Mouse (Mus musculus) right cerebral cortex, postnatal 25 days (tissue): ENCODE measurements around the gene Gpsm1.

Experiments
- DNase-seq: peaks from one replicate; pipeline ENCODE4 v3.0.0; 2022

Gpsm1 gene

DNA sequence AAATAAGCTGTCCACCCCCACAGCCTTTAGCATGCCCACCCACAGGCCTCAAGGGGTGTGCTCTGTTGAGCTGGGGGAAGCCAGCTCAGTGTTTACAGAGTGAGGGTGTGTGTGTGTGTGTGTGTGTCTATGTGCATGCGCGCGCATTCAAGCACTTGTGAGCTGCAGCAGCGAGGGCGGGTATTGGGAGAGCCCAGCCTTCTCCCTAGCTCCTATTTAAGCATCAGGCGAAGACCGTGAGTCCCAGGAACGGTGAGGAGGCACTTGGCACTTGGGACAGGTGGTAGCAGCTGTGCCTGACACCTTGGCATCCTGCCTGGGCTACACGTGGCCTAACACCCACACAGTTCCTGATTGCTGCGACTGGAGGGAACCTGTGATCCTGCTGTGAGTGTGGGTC, 26.7 kb downstream of the Gpsm1 start:
- peak; percentile 73 for DNase-seq

DNA sequence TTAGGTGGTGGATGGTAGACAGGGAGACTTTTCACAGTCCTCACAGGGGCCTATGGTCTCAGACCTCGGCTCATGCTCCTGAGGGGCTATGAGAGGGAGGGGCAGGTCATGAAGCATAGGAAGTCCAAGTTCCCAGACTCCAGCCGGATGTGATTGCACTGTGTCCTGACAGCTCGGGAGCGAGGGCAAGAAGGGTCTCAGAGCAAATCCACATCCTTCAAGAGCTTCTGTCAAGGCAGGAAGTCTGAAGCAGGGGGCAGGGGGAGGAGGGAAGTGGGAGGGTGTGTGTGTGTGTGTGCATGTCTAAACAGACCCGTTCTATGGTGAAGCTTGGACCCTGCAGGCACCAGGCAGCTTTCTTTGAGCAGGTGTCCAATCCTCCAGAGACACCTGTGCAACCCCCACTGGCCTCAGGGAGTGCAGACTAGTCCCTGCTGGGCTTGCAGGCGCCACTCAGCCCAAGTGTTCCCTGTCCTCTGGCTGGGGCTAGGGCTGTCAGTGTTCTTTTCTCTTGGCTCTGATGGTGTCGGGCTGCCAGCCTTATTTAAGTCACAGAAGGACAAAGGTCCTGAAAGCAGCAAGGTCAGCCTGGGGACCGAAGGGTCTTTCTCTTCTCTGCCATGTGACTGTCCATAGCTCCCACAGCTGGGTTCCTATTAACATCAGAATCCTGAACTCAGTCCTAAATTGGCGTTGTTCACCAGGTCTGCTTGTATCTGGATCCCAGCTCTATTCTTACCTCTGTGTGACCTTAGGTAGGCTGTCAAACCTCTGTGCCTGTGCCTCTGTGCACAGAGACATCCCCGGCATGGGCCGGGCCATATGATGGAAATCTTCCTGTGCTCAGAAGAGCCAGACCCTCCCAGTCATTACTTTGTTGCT, 27.5 kb downstream of the Gpsm1 start:
- DNase-seq = no peak

DNA sequence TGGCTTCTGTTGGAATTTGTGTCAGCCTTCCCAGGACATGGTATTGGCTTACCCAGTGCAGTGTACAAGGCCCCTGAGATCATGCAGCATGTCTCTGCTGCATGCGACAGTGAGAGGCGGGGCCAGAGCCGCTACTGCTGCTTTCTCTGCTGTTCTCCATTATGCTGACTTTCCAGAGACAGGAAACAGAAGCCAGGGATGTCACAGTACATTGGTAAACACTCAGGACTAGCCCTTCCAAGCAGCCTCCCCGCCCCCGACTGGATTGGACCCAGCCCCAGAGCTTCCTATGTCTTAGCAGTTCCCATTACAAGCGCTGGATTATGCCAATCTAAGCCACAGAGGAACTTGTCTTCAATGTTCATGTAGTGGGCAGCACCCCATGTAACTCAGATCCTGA, 32.9 kb downstream of the Gpsm1 start:
- no peak for DNase-seq

DNA sequence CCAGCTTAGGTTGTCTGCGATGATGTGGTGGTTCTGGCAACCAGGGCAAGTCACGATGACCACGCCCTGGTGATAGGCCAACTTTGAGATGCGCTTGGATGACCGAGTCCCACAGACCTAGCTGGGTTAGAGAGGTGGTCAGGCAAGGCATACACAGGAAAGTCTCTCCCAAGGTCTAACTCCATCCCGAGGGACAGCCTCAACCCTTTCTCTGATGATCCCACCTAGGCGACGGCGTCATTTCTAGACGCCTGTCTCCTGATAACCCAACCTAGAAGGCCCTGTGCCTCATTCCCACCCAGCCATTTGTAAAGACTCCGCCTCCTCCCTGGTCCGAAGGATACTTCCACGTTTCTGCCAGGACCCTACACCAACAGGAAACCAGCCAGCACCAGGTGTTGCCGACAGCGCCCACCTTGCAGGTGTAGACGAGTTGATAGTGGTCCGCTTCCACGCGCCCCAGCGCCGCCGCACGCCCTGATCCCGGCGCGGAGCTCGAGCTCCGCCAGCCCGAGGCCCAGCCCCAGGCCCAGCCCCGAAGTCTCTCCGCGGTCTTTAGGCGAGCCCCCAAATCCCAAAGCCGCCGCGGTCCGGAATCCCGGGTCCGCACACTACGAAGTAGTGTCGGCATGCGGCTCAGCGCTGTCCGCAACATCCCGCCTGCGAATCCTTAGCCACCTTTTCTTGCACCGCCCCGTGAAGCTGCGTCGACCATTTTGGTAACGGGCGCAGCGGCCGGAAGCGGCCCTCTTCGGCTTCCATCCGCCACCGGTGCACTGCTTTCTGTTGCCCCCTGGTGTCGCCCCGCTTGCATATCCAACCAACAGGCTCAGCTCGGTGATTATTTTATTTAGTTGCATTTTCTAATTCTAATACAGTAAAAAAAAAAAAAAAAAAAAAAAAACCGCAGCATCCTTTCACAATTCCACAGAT, 36.3 kb downstream of the Gpsm1 start, which contains the start of gene Dnlz:
Gene Dnlz (minus strand): TSS at position 753 of the 933 bp plus-strand sequence.
- peak; percentile 93 for DNase-seq

DNA sequence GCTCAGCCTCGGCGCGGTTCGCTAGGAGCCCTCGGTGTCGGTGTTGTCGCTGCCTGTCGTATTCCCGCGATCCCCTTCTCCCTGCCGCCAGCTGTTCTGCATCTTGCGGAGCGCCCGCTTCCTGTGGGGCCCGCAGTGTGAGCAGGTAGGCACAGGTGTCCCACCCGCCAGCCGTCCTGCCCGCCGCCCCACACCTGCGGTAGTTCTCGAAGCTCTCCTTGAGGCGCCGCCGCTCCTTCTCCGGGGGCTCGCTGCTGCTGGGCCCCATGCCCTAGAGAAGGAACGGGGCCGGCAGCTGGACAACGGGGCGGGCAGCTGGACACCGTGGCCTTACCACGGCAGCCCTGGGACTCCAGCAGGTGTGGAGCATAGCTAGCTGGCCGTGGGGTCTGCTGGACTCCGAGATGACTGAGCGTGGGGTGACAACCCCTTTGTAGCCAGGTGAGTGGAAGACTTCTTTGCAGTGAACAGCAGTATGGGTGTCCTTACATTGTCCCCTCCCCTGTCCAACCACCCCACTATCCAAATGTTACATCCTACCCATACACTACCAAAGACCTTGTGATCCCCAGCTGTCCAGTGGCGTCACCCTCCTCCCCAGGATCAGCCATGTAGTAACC, 37.1 kb downstream of the Gpsm1 start:
- DNase-seq = no peak

DNA sequence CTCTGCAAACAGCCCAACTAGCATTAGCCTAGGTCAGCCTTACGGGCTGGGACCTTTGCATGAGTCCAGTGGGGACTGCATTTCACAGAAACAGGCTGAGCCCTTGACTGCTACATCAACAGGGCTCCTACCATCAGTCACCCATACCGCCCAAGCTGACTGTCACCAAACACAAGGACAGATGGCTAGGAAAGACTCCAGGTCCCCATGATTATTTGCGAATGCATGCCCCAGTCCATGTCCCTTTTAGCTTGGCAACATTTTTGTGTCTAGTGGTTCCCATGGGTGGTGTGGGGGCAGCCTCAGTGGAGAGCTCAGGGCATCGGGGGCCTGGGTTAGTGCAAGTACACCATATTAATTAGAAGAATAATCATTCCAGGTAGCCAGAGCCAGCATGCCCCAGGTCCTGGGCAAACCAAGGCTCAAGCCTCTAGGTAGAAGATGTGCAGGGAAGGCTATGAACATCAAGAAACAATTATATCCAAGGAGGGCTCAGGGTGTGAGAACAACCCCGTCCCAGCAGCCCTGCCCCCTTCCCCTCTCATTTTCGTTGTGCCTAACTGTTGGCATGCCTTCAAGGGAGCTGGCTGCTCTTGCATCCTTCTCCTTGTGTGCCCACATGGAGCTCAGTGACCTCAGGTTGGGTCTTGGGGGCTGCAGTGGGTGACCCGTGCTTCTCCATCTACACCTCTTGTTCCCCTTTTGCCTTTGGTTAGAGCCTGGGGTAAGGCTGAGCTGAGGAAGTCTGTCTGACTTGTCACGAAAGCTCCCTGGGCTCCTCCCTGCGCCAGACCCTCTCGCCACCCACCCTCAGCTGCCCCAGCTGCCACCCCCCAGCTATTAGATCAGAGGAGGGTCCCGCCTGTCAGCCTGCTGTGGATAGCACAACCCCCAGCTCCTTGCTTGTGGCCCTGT, 38.0 kb downstream of the Gpsm1 start:
- no peak for DNase-seq

DNA sequence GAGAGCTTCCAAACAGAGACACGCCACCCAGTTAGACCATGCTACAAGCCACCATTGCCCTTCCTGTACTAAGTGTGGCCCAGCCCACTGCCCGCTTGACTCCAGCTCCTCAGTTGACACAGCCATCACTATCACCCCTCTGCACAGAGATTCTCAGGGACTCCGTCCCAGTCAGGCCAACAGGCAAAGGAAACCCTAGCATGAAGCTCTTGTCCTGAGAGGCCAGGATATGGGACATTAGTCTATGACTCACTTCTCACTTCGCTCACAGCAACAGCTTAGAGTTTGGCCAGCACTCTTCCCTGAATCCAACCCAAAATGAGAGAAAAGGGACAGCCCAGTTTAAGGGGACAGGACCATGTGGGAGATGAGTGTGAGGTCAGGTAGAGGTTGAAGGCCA, 39.1 kb downstream of the Gpsm1 start:
- DNase-seq = no peak

DNA sequence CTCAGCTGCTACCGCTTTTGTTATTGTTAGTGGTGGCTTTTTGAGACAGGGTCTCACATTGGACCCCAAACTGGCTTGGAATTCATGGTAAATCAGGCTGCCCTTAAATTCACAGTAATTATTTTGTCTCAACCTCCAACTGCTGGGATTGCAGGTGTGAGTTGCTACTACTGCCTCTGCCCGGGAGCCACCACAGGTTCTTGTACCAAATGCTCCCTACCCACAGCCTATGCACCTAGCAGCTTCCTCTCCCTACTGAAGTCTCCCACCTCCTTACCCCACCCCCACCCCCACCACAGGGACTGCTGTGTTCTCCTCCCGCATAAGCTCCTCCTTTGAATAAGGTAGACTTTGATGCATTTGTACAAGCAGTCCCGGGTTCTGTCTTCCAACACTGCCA, 40.9 kb downstream of the Gpsm1 start:
- no peak for DNase-seq

DNA sequence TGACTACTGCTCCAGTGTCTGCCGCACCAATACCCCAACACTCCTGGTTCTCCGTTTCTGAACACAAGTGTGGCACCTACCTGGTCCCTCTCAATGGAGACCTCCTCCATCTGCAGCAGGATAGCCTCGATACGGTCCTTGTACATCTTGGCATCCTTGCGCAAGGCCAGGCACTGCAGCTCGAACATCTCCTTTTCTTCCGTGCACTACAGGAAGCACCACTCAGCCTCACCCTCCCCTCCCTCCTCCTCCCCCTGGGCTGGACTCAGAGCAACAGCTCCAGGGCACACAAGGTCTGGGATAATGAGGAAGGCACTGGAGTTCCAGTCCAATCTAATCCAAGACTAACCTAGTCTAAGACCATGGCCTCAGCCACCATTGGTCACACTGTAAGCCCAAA, 41.4 kb downstream of the Gpsm1 start:
- no peak for DNase-seq

DNA sequence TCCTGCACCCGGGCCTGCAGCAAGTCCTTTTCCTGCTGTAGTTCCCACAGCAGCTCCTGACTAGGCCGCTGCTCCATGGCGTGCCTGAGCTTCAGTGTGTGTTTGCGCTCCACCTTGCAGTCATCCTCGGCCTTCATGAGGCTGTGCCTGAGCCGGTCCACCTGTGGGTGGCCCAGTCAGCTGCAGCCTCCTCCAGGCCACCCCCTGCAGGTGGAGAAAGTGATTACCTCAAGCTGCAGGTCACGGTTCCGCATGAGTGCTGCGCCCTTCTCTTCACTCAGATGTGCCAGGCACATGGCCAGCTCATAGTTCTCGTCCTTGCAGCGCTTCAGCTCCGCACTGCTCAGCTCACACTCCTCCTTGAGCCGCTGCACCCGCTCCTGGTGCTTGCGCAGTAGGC, 42.2 kb downstream of the Gpsm1 start:
- DNase-seq = no peak

DNA sequence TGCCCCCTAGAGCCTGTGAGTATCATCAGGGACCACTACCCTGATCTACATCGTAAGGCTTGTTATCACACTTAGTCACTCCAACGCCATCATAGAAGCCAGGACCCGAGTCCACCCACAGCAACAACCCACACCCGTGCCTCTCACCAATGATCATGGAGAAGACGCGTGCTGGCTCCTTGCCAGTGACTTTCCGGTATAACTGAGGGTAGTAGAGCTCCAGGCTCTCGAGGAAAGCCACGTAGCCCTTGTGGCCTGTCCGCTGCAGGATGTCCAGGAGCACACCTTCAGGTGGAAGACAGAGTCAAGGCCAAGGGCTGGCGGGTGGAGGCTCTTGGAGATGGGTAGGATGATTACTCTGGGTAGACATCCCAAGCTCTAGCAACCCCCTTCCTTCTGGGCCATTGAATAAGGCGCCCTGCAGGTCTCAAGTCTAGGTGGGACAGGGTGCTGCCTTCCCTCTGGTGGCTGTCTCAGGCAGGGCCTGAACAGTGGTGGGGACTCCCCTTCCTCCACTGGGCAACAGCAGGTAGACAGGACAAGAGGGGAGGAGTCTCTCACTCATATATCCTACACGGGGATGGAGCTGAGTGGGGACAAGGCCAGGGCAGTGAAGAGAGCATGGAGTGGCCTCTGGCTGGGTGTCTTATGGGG, 43.5 kb downstream of the Gpsm1 start:
- no peak for DNase-seq

DNA sequence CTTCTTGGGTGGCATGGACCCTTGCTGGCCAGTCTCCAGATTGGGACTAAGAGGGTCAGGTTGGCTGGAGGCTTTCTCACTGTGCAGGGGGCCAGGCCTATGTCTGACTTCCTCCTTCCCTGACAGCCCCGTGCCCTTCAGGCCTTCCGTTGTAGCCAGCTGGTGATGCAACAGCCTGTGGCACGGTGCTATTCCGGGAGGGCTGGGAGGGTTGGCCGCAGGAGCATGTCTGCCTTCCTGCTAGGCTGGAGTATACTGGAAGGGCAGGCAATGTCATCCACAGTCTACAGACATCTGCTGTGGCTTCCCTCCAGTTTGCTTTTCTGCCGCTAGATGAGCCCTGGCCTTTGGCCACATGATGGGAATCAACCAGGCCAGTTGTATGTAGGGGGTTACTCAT, 44.7 kb downstream of the Gpsm1 start:
- DNase-seq = no peak

DNA sequence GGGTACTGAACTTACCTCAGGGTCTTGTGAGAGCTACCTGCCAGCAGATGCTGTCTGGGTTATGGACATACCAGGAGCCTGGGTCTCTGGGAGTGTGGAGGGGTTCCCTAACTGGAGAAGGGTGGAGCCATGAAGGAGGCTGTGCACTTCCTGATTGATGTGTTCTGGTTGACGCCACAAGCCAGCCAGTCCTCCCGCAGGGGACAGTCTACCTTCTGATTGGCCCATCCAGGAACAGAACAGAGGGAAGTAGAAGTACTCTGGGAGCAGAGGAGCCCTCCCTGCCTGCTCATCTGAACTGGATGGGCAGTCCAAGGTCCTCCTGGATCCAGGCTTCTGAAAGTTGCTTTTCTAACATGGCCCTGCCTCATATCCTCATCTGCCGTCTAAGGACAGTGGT, 45.5 kb downstream of the Gpsm1 start, which contains the start of gene Card9:
Gene Card9 (minus strand): TSS at position 147 of the 400 bp plus-strand sequence.
- DNase-seq = no peak

DNA sequence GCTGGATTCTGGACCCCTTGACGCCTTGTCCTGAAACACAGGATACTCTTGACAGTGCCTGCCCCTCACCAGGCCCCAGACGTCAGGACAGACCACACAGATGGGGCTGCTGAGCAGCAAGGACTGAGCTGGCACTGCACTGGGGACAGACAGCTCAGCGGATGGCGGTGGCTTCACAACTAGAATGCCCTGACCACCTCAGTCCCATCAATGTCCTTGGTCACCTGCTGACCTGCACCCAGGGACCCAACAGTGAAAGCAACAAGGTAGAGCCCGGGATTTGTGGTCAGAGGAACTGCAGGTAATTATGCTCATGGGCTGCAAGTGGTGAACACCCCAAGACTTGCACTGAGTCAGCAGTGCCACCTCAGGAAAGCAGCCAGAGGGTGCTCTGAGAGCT, 47.7 kb downstream of the Gpsm1 start:
- no peak for DNase-seq

DNA sequence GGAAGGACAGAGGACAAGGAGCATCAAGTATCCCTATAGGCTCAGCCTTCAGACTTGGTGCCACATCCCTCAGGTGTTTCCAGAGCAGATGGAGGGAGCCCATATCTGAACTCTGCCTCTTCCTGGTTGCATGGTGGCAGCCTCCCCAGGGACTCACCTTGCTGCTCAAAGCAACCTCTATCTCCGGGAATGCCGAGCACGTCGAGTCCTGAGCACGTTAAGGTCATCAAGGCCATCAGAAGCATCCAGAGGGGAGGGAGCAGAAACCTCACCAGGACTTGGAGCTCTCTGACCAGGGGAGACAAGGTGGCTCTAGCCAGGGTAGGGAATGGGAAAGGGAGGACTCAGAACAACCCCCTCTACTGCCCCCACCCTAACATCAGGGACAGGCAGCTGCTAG, 48.2 kb downstream of the Gpsm1 start:
- DNase-seq = no peak

DNA sequence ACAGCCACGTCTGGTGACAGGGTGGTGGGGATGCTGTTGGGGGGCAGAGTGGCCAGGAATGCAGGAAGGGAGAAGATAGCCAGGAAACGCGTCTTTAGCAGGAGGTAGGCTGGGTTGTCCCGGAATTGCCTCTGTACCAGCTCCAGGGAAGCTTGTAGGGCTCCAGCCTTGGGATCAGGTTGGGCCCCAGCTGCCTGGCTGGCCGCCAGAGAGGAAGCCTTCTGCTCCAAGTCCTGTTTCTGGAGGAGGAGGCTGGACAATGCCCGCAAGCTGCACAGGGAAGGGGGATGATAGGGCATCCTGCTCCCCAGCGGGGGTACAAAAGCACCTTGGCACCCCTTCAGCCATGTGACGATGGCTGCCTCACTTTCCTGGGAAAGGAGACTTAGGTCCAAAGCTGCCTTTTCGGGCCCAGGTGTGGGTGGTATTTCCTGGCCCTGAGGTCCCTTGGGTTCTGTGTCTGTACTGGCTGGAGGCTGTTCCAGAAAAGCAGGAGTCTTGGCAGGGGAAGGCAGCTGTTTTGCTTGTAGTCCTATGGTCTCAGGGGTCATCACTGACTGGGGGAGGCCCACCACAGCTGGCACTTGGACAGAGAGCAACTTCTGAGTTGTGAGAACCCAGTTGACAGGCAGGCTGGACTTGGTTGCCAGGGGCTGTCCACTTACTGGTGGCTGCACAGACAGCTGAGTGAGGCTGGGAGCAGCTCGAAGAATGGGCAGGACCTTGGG, 49.6 kb downstream of the Gpsm1 start:
- no peak for DNase-seq

DNA sequence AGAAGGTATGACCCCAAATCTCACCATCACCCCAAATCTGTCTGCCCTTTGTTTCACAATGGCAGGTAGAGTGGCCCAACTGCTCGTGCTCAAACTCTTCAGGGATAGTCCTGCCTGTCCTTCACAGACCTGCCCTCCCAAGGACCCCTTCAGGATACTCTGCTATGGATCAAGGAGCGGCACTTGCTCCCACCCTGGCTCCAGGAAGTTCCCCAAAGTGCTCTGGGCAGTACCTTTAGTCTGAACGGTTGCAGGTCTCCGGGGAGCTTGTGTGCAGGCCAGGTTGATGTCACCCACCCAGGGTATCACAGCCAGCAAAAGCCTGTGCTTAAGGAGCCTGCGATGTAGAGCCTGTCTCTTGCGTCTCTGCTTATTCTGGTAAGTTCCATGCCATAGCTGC, 52.6 kb downstream of the Gpsm1 start:
- no peak for DNase-seq

DNA sequence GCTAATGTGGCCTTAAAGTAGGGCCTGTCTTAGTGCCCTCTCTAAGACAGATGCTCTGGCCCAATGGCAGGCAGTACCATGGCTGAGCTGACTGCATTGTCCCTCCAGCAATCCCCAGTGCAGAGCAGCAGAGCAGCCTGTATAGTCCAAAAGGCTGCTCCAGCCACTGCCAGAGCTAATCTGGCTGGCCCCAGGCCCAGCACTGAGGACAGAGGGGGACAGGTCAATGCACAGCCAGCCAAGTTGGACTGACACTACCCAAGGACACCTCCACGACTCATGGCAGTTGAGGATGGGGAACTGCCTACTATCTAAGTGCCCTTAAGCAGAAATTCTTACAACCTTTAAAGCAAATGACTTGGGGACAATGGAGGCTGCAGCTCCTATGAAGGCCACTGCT, 53.3 kb downstream of the Gpsm1 start:
- DNase-seq = no peak

DNA sequence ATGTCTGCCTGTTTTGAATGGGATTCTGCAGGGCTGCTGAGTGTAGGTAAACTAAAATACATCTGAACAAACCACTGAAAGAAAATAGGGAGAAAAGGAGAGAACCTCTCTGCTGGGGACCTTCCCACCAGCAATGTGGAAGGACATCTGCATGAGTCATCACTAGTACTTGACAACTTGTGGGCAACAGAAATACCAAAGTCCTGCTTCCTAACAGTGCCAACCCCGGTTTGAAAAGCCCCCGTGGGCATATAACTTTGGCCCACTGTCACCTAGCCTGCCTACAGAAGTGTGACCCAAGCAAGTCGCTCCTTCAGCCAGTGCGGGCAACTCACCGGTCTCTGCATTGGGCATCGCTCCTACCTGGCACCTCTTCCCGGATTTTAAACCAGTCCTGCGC, 57.1 kb downstream of the Gpsm1 start:
- DNase-seq = no peak

DNA sequence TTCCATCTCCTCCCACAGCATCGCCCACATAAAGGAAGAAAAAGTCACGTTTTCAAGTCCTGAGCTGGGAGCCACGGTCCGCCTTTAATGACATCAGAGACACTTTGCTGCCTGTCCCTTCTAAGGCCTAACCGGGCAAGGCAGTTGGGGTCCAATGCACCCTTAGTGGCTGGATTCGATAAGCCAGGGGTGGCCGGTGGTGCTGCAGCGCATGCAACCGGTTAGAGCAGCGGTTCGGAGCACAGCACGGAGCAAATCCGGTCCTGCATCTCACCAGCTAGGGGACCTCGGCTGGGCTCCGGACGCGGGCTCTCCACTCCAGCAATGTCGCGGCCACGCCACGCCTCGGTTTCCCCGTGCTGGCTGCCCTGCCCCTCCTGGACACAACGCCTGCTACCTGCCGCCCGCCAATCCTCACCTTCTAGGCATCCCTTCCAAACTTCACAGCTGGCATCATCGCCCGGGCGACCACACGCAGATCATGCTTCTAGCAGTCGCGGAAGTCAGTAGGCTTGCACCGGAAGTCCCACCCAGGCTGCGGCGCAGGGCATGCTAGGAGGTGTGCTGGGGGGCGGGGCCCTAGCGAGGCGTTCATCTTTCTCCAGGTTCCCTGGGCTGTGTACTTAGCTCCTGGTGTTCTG, 64.9 kb downstream of the Gpsm1 start, which contains the start of gene Snapc4:
Gene Snapc4 (minus strand): TSS at position 523 of the 641 bp plus-strand sequence.
- DNase-seq = peak; percentile 84
